Mouse (Mus musculus) layer of hippocampus, postnatal 36 days (tissue): Measurements from ENCODE around the gene Emc3. TPM values are rescaled to one million over a fixed set of nuclear protein-coding genes. Genes with fewer than 3 reads are reported as not detected.

Experiments
- DNase-seq, 2 experiments: peaks; one replicate each; pipeline ENCODE4 v3.0.0; 2022
- total RNA-seq, 2 experiments: library from RNA; stranded (reverse); gene quantifications; 2 replicates each; pipeline ENCODE4 v1.2.3; 2021

The Emc3 gene
- total RNA-seq = 10 to 100 TPM; 75.1 to 82.0 TPM

GRCm38 (mm10) chr6:113530932-113531839, at the start of gene Emc3, which contains the start of gene Fancd2:
Emc3 (minus strand) TSS chr6:113531652.
Fancd2 (plus strand) TSS chr6:113531682.
- peak; percentile 91 to 93 for DNase-seq

GRCm38 (mm10) chr6:113579306-113579705, 47.9 kb upstream of the Emc3 start:
- DNase-seq = no peak

DNA sequence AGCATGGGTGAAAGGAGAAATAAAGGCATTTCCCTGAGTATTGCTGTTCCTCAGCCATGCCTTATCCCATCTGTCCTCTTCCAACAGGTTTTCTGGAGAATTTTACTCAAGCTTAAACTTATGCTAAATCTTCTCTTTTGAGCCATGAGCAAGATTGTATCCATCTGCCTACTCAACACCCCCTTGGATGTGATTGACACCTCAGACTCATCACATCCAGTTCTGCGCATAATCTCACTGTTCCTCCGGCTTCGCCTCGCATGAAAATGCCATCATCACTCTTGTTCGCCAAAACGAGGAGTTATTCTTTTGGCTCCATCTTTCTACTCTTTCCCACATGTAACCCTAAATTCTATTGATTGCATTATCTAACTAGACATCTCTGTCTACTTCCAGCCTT, 44.6 kb upstream of the Emc3 start:
- DNase-seq = peak in 1 of 2 experiments; percentile 26

DNA sequence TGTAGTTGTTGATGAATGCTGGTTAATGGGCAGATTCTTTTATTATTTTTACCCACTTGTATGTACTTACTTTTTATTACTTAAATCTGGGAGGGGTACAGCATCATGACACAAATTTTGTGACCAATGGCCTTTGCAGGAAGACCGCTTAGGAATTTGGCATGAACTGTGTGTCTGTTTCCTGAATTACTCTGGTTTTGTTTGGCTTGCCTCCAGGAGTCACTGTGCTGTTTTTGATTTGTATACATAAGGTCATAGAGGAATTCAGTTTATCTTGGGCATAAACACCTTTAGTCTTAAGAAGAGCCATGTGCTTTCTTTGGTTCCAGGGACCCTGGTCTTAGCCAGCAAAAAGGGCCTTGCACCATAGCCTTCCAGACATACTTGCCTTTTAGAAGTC, 33.1 kb upstream of the Emc3 start:
- no peak for DNase-seq

DNA sequence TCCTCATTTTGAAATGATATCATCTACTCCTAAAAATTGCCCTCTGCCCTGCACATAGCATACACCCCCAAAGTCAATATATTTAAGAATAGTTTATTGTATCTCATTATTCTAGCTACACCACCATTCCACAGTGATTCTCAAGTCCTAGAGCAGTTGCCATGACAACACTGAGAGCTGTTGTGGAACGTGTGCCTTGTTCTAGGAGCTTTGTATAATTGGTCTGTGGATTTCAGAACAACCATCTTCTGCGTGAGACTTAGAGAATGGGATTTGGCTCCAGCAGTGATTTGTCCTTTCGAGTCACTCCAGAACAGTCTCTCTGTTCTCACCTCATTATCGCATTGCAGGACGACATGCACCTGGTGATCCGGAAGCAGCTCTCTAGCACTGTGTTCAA, 28.3 kb upstream of the Emc3 start:
- no peak for DNase-seq

DNA sequence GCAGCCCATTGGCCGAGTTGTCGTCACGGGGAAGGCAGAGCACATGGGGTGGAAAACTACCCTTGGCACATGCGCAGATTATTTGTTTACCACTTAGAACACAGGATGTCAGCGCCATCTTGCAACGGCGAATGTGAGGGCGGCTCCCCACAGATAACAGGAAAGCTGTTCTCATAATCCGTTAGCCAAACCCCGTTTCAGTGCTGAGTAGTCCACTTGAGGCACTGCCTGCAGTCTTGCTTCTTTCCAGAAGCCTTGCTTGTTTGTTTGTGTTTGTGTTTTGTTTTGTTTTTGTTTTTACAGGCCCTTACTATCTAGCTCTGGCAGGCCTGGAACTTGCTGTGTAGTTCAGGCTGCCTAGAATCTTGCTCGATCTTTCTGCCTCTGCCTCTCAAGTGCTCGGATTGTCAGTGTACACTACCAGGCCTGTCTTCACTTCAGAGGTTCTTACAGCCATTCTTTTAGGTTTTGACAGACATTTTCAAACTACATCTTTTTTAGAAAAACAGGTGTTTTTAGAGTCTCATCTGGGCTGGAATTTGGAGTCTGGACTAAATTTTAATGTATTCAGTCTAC, 12.5 kb upstream of the Emc3 start:
- DNase-seq = no peak

- DNase-seq = no peak
Measured at GRCm38 (mm10) chr6:113541610-113542009, 10.2 kb upstream of the Emc3 start.

DNA sequence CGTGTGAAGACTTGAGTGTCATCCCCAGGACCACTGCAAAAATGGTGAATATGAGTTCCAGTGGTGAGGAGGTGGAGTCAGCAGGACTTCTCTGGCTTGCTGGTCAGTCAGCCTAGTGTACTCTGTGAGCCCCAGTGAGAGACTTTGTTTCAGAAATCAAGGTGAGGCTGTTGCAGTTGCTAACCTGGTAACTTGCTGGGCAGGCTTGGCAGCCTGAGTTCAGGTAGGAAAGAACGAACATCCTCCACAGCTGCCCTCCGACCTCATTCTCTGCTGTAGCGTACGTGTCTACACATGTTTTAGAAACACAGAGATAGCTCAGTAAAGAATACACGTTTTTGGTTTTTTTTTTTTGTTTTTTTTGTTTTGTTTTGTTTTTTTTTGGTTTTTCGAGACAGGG, 3.4 kb upstream of the Emc3 start:
- DNase-seq = no peak

- DNase-seq = no peak
Measured at GRCm38 (mm10) chr6:113531840-113532404, 470 bp upstream of the Emc3 start.

- no peak for DNase-seq
Measured at GRCm38 (mm10) chr6:113523420-113523819, 8.0 kb downstream of the Emc3 start.

GRCm38 (mm10) chr6:113522310-113522709, 9.1 kb downstream of the Emc3 start:
- no peak for DNase-seq

GRCm38 (mm10) chr6:113517434-113518080, 13.9 kb downstream of the Emc3 start:
- DNase-seq = no peak

- no peak for DNase-seq
Measured at GRCm38 (mm10) chr6:113514600-113514999, 16.9 kb downstream of the Emc3 start.

DNA sequence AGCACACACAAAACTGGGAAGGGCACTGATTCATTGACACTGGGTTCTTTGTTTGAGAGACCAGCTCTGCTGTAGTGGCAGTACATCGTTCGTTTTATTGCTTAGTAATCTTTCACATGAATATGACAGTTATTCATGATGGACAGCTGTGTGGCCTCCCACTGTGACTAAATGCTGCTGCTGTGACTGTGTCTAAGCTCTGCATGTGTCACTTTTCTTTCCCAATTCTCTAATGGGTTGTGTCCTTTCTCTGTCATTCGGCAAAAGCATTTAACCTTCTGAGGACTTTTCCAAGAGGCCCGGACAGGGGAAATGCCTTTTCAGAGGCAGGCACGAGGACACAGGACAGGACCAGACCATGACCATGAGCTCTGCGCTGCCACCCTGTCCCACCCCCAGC, 17.5 kb downstream of the Emc3 start:
- DNase-seq = no peak

DNA sequence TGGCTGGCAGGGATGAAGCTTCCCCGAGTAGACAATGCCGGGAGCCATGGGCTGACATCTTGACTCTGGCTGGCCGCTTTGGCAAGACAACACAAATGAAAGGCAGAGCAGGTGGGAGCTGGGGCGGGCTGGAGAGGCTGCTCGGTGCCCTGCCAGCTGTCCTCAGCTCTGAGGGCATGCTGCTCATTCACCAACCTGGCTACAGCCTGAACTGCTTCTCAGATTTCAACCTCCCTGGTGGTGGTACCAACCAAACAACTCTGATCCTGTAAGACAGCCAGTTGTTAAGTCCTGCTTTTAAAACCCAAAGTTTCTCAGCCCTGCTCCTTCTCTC, 22.5 kb downstream of the Emc3 start:
- DNase-seq = no peak

DNA sequence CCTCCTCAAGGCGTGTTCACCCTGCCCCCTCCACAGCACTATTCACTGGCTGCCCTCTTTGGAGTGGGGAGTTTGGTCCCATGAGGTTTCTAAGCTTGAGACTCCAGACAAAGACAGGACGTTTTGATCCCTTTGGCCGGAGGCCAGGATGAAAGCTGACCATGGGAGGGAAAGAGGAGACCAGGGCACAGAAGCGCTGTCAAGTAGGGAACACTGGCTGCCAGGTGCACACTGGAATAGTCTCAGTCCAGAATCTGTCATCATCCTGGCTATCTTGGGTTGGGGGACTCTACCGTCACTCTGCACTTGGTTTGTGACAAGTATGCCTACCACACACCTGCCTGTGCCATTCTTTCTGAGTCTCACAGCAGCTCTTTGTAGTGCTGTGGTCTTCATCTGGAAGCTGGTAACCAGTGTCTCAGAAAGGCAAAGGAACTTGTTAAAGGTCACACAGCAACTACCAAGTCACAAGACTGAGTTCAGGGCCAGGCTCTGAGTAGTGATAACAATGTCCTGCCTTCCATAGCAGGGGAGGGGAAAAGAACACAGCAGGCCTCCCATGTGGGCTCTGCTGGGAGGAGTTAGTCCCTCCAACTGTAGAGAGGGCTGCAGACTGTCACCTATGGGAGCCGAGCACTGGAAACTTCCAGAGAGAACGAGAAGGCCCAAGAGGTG, 23.0 kb downstream of the Emc3 start:
- no peak for DNase-seq

GRCm38 (mm10) chr6:113507130-113507529, 24.3 kb downstream of the Emc3 start:
- DNase-seq = no peak

DNA sequence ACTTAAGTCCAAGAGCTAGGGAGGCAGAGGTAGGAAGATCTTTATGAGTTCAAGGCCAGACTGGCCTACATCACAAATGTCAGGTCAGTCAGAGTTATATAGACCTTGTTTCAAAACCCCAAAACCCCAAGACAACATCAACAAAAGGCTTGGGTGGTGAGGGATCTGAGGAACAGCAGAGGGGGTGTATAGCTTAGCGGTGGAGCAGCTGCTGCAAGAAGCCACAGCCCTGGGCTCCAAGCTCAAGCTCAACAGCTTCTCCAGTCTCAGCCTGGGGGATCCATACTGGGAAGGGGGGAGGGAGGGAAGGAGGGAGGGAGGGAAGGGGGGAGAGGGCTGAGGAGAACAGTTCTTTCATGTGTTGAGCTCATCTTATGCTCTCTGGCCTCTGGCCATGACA, 25.8 kb downstream of the Emc3 start:
- DNase-seq = no peak

DNA sequence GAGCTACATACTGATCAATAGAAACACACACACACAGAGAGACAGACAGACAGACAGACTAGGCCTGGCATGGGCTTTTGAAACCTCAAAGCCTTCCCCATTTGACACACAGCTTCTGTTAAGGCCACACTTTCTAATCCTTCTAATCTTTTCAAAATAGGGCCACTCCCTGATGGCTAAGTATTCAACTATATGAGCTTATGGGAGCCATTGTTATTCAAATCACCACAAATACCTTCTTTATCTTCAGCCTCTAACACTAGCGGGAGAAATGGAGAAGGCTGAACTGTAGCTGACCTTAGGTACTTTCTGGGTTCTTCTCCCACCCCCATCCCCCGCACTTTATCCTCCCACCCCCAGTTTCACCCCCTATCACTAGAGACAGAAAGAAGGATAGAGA, 28.7 kb downstream of the Emc3 start:
- no peak for DNase-seq

DNA sequence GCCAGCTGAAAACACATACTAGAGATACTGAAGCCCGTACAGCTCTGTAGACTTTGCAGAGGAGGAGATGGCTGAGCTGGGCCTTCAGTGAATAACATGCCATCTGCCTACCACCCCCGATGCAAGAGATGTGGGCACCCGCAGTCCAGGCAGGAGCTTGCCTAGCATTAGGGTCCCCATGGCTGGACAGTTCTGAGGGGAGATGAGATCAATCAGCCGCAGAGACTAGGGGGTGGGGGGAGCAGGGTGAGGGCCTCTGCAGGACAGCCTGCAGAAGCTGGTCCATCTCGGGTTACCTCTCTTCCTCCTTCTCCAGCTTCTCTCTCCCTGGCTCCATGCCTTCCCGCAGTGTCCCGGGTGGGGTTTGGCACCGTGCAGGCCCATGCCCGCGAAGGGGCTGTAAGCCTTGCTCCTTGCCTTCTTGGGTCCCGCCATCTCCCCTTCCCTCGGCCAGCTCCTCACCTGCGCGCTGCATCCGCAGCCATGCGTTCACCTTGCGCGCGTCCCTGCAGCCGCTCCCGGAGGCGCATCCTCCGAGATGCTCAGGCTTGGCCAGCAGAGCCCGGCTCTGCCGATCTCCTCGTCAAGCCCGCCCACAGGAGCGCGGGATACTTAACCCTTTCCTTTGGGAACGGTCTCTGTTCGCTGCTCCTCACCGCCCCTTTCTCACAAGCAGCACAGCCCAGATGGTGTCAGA, 29.9 kb downstream of the Emc3 start, which contains the start of gene Prrt3:
TSS of gene Prrt3 (minus strand) at position 544 of the 697 bp plus-strand sequence.
- DNase-seq = peak; percentile 73 to 75

DNA sequence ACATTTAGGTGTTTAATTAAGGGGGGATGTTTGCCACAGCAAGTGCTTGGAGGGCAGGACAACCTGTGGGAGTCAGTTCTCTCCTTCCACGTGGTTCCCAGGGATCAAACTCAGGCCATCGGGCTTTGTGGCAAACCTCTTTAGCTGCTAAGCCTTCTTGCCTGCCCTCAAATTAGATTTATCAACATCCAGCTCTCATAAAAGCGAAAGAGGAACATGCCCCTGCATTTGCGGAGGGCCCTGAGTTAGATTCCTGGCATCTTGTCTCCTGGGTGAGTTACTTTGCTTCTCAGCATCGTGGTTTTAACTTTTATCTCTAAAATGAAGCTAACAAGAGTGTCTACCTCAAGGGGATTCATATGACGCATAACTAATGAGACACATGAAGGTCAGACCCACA, 32.1 kb downstream of the Emc3 start:
- no peak for DNase-seq
